Mouse (Mus musculus): ENCODE measurements around the gene Soga1. TPM values are rescaled to one million over a fixed set of nuclear protein-coding genes. Genes with fewer than 3 reads are reported as not detected.
A peak's percentile ranks its signal among the peaks of the same experiment; 100 is the strongest.

The Soga1 gene
- total RNA-seq (2012; rRNA removed), result 11.8 and 12.8 TPM in 2 replicates

DNA sequence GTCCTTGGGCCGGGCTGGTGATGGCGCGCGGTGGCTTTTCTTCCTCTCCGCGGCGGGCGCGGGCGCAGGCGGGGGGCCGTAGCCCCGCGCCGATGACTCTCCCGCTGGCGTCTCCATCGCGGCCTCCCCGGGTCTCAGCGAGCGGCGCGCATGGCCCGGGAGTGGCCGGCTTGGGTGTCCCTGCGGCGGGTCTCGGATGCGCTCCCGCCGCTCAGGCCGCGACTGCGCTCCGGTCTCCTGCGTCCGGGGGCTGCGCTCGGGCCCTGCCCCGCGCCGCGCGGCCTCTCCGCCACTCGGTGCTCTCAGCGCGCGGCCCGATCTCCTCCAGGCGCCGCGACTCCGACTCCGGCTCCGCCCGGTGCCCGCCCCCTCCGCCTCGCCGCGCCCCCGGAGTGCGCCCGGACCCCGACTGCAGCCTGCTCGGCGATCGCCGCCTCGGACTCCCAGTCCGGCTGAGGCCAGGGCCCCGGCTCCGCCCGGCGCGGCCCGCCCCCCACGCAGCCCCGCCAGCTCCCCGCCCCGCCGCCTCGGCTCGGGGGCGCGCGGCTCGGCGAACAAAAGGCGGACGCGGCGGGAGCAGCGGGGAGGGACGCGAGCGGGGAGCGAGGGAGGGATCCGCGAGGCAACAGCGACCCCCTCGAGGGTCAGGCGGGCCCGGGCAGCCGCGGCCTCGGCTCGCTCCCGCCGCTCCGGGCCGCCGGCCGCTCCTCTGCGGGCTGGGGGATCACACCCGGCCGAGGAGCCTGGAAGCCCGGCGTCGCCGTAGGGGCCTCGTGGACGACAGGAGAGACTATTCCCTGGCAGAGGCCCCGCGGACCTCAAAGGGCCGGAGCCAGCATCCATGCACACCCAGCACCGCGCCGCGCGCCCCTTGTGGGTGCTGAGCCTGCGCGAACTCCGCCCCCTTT, at the start of gene Soga1:
Soga1 (minus strand) TSS at position 462 of the 908 bp plus-strand sequence.
- H3K4me1 ChIP-seq (ENCODE audit: control insufficient read depth in 2 of 2, insufficient read depth in 2 of 2, low read length in 2 of 2, poor library complexity in 1 of 2), result peaks cover 0 to 5% of the 10 kb centered on the region in 2 experiments; a peak in 1 of 4 replicates
- H3K27ac ChIP-seq (ENCODE audit: insufficient read depth, low read depth, low read length, poor library complexity, severe bottlenecking), result no peak within 1 kb of the TSS
- no peaks in the 10 kb centered on the region for H3K9me3 ChIP-seq (ENCODE audit: control insufficient read depth, insufficient read depth, low read depth, low read length)
- H3K9ac ChIP-seq (ENCODE audit: insufficient read depth, low read depth, low read length, poor library complexity, severe bottlenecking), result peak within 1 kb of the TSS; percentile 78
- in situ Hi-C loops (cut with MboI; ENCODE audit: low sequenced_read_pairs in 2 of 2, unreplicated experiment in 2 of 2), result no loop called here
- DNase-seq (ENCODE audit: low read depth, low spot score), result no peak
- no peak for TF ChIP-seq HCFC1 (IDR thresholded peaks at IDR 0.05; ENCODE audit: borderline replicate concordance, insufficient read depth, low read length)
- TF ChIP-seq ZNF384 (IDR thresholded peaks at IDR 0.05; ENCODE audit: low read depth, low read length), result no peak
- TF ChIP-seq CHD2 (IDR thresholded peaks at IDR 0.05; ENCODE audit: low read depth, low read length), result no peak
- TF ChIP-seq ZC3H11A (IDR thresholded peaks at IDR 0.05; ENCODE audit: borderline replicate concordance, low read depth, low read length), result no peak
- no peak for TF ChIP-seq MAFK (IDR thresholded peaks at IDR 0.05; ENCODE audit: insufficient read depth, low read depth, low read length)
- H3K36me3 ChIP-seq (ENCODE audit: control insufficient read depth, insufficient read depth, low read length, poor library complexity, severe bottlenecking), result no peaks in the 10 kb centered on the region
- H3K4me3 ChIP-seq (ENCODE audit: insufficient read depth in 1 of 2, low read depth in 1 of 2, low read length in 2 of 2, poor library complexity in 1 of 2, severe bottlenecking in 1 of 2), result peak within 1 kb of the TSS; percentile 78 to 80

- Histone ChIP-seq H3K27ac (ENCODE audit: insufficient read depth, low read depth, low read length, poor library complexity, severe bottlenecking) (no peak overlapping the region), H3K36me3 (ENCODE audit: control insufficient read depth, insufficient read depth, low read length, poor library complexity, severe bottlenecking) (no peaks in the 10 kb centered on the region; the same call in 1 of the 2 replicates), H3K4me3 (ENCODE audit: insufficient read depth in 1 of 2, low read depth in 1 of 2, low read length in 2 of 2, poor library complexity in 1 of 2, severe bottlenecking in 1 of 2) (no peak overlapping the region), H3K9me3 (ENCODE audit: control insufficient read depth, insufficient read depth, low read depth, low read length) (no peaks in the 10 kb centered on the region), H3K9ac (ENCODE audit: insufficient read depth, low read depth, low read length, poor library complexity, severe bottlenecking) (no peak overlapping the region), H3K4me1 (ENCODE audit: control insufficient read depth in 2 of 2, insufficient read depth in 2 of 2, low read length in 2 of 2, poor library complexity in 1 of 2) (no peaks in the 10 kb centered on the region; a peak in 1 of 4 replicates)
- in situ Hi-C loops (cut with MboI; ENCODE audit: low sequenced_read_pairs in 2 of 2, unreplicated experiment in 2 of 2), result no loop called here
- DNase-seq (ENCODE audit: low read depth, low spot score), result no peak
- TF ChIP-seq CHD2 (IDR thresholded peaks at IDR 0.05; ENCODE audit: low read depth, low read length), result no peak
- no peak for TF ChIP-seq ZC3H11A (IDR thresholded peaks at IDR 0.05; ENCODE audit: borderline replicate concordance, low read depth, low read length)
- no peak for TF ChIP-seq ZNF384 (IDR thresholded peaks at IDR 0.05; ENCODE audit: low read depth, low read length)
- TF ChIP-seq MAFK (IDR thresholded peaks at IDR 0.05; ENCODE audit: insufficient read depth, low read depth, low read length), result no peak
- no peak for TF ChIP-seq HCFC1 (IDR thresholded peaks at IDR 0.05; ENCODE audit: borderline replicate concordance, insufficient read depth, low read length)
These were observed 49.0 kb upstream of the Soga1 start for GRCm38 (mm10) chr2:157128072-157128471.

DNA sequence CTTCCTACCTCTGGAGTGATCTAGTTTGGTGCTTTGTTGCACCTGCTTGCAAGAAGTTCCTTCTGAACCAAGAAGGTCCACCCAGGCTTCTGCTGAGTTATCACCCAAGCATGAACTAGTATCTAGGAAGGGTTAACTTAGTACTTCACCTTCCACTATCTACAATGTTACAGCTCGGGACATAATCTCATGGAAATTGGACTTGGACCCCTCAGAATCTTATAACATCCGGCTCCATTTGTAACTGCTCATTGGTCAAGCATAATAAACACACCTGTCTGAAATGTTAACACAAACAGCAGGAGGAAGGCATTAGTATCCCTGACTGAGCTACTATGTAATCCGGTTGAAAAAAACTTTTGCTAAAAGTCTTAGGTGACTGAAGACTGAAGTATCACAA, 48.3 kb upstream of the Soga1 start:
- TF ChIP-seq ZNF384 (IDR thresholded peaks at IDR 0.05; ENCODE audit: low read depth, low read length) (no peak), MAFK (IDR thresholded peaks at IDR 0.05; ENCODE audit: insufficient read depth, low read depth, low read length) (no peak)
- Histone ChIP-seq H3K4me3 (ENCODE audit: insufficient read depth in 1 of 2, low read depth in 1 of 2, low read length in 2 of 2, poor library complexity in 1 of 2, severe bottlenecking in 1 of 2) (no peak overlapping the region), H3K9me3 (ENCODE audit: control insufficient read depth, insufficient read depth, low read depth, low read length) (no peaks in the 10 kb centered on the region), H3K36me3 (ENCODE audit: control insufficient read depth, insufficient read depth, low read length, poor library complexity, severe bottlenecking) (no peaks in the 10 kb centered on the region; the same call in 1 of the 2 replicates), H3K27ac (ENCODE audit: insufficient read depth, low read depth, low read length, poor library complexity, severe bottlenecking) (no peak overlapping the region), H3K4me1 (ENCODE audit: control insufficient read depth in 2 of 2, insufficient read depth in 2 of 2, low read length in 2 of 2, poor library complexity in 1 of 2) (no peaks in the 10 kb centered on the region), H3K9ac (ENCODE audit: insufficient read depth, low read depth, low read length, poor library complexity, severe bottlenecking) (no peak overlapping the region)
- in situ Hi-C loops (cut with MboI; ENCODE audit: low sequenced_read_pairs in 2 of 2, unreplicated experiment in 2 of 2), result no loop called here
- no peak for DNase-seq (ENCODE audit: low read depth, low spot score)

DNA sequence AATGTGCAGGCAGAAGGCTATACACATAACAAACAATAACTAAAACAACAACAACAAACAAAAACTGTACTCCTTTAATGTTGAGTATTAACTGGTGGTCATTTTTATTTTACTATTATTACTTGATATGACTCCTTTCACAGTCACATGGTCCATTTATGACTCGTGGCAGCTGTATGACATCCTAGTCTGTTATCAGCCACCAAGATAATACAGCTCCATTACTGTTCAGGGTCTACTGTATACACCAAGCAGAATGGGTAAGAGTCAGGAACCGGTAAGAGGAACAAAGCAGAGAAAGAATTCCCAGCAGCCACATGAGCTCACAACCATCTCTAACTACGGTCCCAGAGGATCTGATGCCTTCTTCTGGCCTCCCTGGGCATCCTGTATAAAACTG, 46.2 kb upstream of the Soga1 start:
- in situ Hi-C loops (cut with MboI; ENCODE audit: low sequenced_read_pairs in 2 of 2, unreplicated experiment in 2 of 2), result no loop called here
- peaks cover 3% of the 10 kb centered on the region; the same call in 1 of the 2 replicates for H3K36me3 ChIP-seq (ENCODE audit: control insufficient read depth, insufficient read depth, low read length, poor library complexity, severe bottlenecking)
- H3K9me3 ChIP-seq (ENCODE audit: control insufficient read depth, insufficient read depth, low read depth, low read length), result no peaks in the 10 kb centered on the region
- H3K27ac ChIP-seq (ENCODE audit: insufficient read depth, low read depth, low read length, poor library complexity, severe bottlenecking), result no peak overlapping the region
- H3K9ac ChIP-seq (ENCODE audit: insufficient read depth, low read depth, low read length, poor library complexity, severe bottlenecking), result no peak overlapping the region
- DNase-seq (ENCODE audit: low read depth, low spot score), result no peak
- TF ChIP-seq CHD2 (IDR thresholded peaks at IDR 0.05; ENCODE audit: low read depth, low read length) (no peak), ZNF384 (IDR thresholded peaks at IDR 0.05; ENCODE audit: low read depth, low read length) (no peak), MAFK (IDR thresholded peaks at IDR 0.05; ENCODE audit: insufficient read depth, low read depth, low read length) (no peak), HCFC1 (IDR thresholded peaks at IDR 0.05; ENCODE audit: borderline replicate concordance, insufficient read depth, low read length) (no peak), ZC3H11A (IDR thresholded peaks at IDR 0.05; ENCODE audit: borderline replicate concordance, low read depth, low read length) (no peak)
- H3K4me3 ChIP-seq (ENCODE audit: insufficient read depth in 1 of 2, low read depth in 1 of 2, low read length in 2 of 2, poor library complexity in 1 of 2, severe bottlenecking in 1 of 2), result no peak overlapping the region
- no peaks in the 10 kb centered on the region for H3K4me1 ChIP-seq (ENCODE audit: control insufficient read depth in 2 of 2, insufficient read depth in 2 of 2, low read length in 2 of 2, poor library complexity in 1 of 2)

All from ES-E14 (cell line).